Mouse (Mus musculus): ENCODE data around the gene Mmrn2. TPM values are rescaled to one million over a fixed set of nuclear protein-coding genes. Genes with fewer than 3 reads are reported as not detected.

Gene Mmrn2
- total RNA-seq, 2 experiments from 2014 or later, result 3.6 to 4.2 TPM

DNA sequence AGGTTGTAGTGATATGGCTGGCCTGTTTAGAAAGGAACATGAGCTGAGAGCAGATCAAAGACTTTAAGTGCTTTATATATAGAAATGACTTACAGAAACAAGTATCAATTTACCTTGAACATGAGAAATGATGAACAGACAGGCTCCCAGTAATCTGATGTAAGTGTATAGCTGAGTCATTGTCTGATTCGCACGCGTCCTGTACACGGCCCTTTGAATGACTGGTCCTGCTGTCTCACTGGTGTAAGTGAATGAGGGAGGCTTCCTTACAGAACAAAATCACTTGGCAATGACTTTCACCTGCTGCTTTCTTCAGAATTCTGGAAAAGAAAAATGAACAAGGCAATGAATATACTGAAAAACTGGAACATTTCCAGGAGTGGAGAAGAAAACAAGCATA lies 72.4 kb downstream of the Mmrn2 start:
- intact Hi-C loops (cut with DNase I), result no loop called here
- DNase-seq (ENCODE audit: low spot score in 2 of 2), result peak in 1 of 2 experiments; percentile 61

- DNase-seq (ENCODE audit: low spot score in 2 of 2), result peak in 1 of 2 experiments; percentile 55
- intact Hi-C loops (cut with DNase I), result no loop called here
Measured at GRCm38 (mm10) chr14:34448398-34448797, 73.1 kb downstream of the Mmrn2 start.

GRCm38 (mm10) chr14:34449807-34450206 lies 74.5 kb downstream of the Mmrn2 start:
- intact Hi-C loops (cut with DNase I), result no loop called here
- no peak for DNase-seq (ENCODE audit: low spot score in 2 of 2)

GRCm38 (mm10) chr14:34450451-34450850 lies 75.2 kb downstream of the Mmrn2 start:
- intact Hi-C loops (cut with DNase I), result no loop called here
- no peak for DNase-seq (ENCODE audit: low spot score in 2 of 2)

DNA sequence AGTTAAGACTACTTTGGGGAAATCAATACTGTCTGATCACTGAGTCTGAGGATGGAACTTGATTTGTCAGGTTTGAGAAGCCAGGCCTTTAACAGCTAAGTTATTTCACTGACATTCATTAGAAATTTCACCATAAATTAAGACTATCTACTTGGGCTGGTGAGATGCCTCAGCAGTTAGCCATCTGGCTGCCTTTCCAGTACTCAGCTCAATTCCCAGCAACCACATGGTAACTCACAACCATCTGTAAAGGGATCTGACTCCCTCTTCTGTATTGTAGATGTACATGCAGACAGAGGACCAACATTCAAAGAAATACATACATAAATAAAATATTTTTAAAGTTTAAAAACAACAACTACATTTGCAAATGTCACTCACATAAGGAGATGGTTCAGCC lies 76.6 kb downstream of the Mmrn2 start:
- intact Hi-C loops (cut with DNase I), result no loop called here
- DNase-seq (ENCODE audit: low spot score in 2 of 2), result no peak

DNA sequence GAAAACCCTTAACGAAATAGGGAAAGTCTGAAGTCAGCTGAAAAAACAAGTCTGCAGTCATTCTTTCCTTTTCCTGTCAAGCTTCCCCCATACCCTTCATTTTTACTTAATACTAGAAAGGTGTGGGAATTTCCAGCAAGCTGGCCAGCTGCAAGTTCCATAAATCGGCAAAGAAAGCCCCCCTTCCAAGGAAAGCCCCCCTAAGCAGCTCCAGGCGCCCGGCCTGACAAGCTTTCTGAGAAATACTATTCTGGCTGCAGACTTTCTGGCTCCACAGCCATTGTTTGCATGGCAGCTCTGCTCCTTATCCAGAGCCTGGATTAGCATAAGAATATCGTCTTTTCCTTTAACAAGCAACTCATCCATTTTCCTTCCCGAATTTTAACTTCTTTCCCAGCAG lies 78.4 kb downstream of the Mmrn2 start:
- intact Hi-C loops (cut with DNase I), result no loop called here
- no peak for DNase-seq (ENCODE audit: low spot score in 2 of 2)

Other genes starting within 250 kb of the Mmrn2 start
- not detected for gene Npy4r, start 223.0 kb upstream of the Mmrn2 start, total RNA-seq (2021)
- gene Gprin2, start 173.8 kb upstream of the Mmrn2 start, total RNA-seq (2021), result 1 to 10 TPM; 2.3 to 3.3 TPM
- gene Syt15, start 155.9 kb upstream of the Mmrn2 start, total RNA-seq (2021), result under 1 TPM; 0.71 to 0.96 TPM
- 10 to 100 TPM; 11.9 to 12.5 TPM for gene Shld2, start 65.0 kb upstream of the Mmrn2 start, total RNA-seq (2021)
- gene Glud1, start 64.7 kb upstream of the Mmrn2 start, total RNA-seq (2021), result 100 to 1,000 TPM; 267 to 275 TPM
- gene Fam25c, start 20.0 kb upstream of the Mmrn2 start, total RNA-seq (2021), result not detected
- 1 to 10 TPM; 2.4 to 4.4 TPM for gene Sncg, start 676 bp upstream of the Mmrn2 start, total RNA-seq (2021)
- gene Bmpr1a, start 127.9 kb downstream of the Mmrn2 start, total RNA-seq (2021), result 10 to 100 TPM; 33.5 to 35.0 TPM
- gene 9230112D13Rik, start 147.3 kb downstream of the Mmrn2 start, total RNA-seq (2021), result not detected
- 1 to 10 TPM; 2.0 to 2.4 TPM for gene Ldb3, start 213.2 kb downstream of the Mmrn2 start, total RNA-seq (2021)
- gene Opn4, start 224.7 kb downstream of the Mmrn2 start, total RNA-seq (2021), result not detected